Mouse (Mus musculus) G1E (cell line): Measurements from ENCODE around the gene Hspb7. TPM values are rescaled to one million over a fixed set of nuclear protein-coding genes. Genes with fewer than 3 reads are reported as not detected.

Experiments
- ATAC-seq: 2 replicates; pipeline ENCODE4 v1.8.0; 2016; ENCODE audit warnings: mild to moderate bottlenecking; ENCODE audit not compliant: insufficient number of reproducible peaks, poor library complexity, low FRiP score, severe bottlenecking; ENCODE audit errors: extremely low read depth
- DNase-seq: peaks from one replicate; pipeline ENCODE4 v3.0.0; 2012; ENCODE audit warnings: low spot score
- H3K27me3 ChIP-seq: 2 replicates; pipeline ENCODE4 v1.6.1; 2012; ENCODE audit warnings: mild to moderate bottlenecking, low read length, inconsistent platforms; ENCODE audit not compliant: insufficient read depth
- H3K36me3 ChIP-seq: replicated peaks from 2 replicates; pipeline ENCODE3; 2012; ENCODE audit warnings: mild to moderate bottlenecking, inconsistent platforms
- H3K4me1 ChIP-seq: 2 replicates; pipeline ENCODE4 v1.6.1; 2012; ENCODE audit warnings: low read depth, low read length, inconsistent platforms, mixed read lengths; ENCODE audit not compliant: insufficient read depth
- H3K4me3 ChIP-seq: 2 replicates; pipeline ENCODE4 v1.5.1; 2012; ENCODE audit warnings: low read depth, mild to moderate bottlenecking, inconsistent platforms, low read length, moderate library complexity, mixed read lengths
- H3K9me3 ChIP-seq: replicated peaks from 2 replicates; pipeline ENCODE4 v1.6.1; 2012; ENCODE audit warnings: inconsistent platforms
- CTCF ChIP-seq: IDR thresholded peaks from 2 replicates; pipeline ENCODE4 v1.5.1; 2012; ENCODE audit warnings: low read depth, low read length, inconsistent platforms, mixed read lengths
- GATA1 ChIP-seq: IDR thresholded peaks from 2 replicates; pipeline ENCODE4 v1.6.1; 2012; ENCODE audit warnings: borderline replicate concordance, low read length, inconsistent platforms, mixed read lengths
- GATA2 ChIP-seq: IDR thresholded peaks from 2 replicates; pipeline ENCODE4 v1.6.1; 2012; ENCODE audit warnings: low read depth, low read length, inconsistent platforms, borderline replicate concordance
- POLR2AphosphoS5 ChIP-seq: IDR thresholded peaks from 2 replicates; pipeline ENCODE4 v1.6.1; 2012; ENCODE audit warnings: low read depth, low read length, inconsistent platforms; ENCODE audit not compliant: insufficient replicate concordance
- TAL1 ChIP-seq: conservative IDR thresholded peaks from 2 replicates; pipeline ENCODE4 v1.6.1; 2012; ENCODE audit warnings: low read depth, low read length, inconsistent platforms, mixed read lengths
- polyA plus RNA-seq: library from polyadenylated mRNA; stranded (reverse); fragments of >175 nt; gene quantifications from 2 replicates; pipeline ENCODE4 v1.2.3, GENCODE M21; 2012
- total RNA-seq, 2 experiments: library from RNA; stranded (forward) in 1 of 2; stranded (reverse) in 1 of 2; fragments of 200-1000 nt in 1 of 2; fragments of >200 nt in 1 of 2; fragmentation: Nextera tagmentation in 1 of 2; gene quantifications; 2 replicates each; pipeline ENCODE4 v1.2.3; 2014 to 2017

The Hspb7 gene
- total and polyA plus RNA-seq, 3 experiments = not detected

DNA sequence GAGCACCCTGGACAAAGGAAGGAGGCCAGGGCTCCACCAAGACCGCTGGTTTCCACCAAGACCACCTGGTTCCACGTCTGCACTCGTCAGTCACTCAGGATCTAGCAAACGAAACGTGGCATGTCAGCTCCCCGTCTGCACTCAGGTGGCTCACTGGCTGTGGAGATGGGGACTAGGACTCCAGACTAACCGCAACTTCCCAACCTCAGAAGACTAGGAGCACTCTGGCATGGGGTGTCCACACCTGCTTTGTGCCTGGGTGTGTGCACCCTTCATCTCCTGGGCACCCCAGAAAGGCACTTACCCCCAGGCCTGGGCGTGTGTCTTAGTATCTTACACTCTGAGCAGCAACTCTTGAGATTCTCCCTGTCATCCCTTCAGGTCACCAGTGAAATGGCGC lies 39.2 kb downstream of the Hspb7 start:
- peaks cover 6% of the 10 kb centered on the region for H3K9me3 ChIP-seq
- no peak overlapping the region for H3K4me3 ChIP-seq
- ATAC-seq (no peak), DNase-seq (no peak)
- peaks cover 12% of the 10 kb centered on the region for H3K4me1 ChIP-seq
- H3K27me3 ChIP-seq = no peaks in the 10 kb centered on the region
- peaks cover 93% of the 10 kb centered on the region for H3K36me3 ChIP-seq
- no peak for TF ChIP-seq GATA2
- no peak for TF ChIP-seq POLR2AphosphoS5
- TF ChIP-seq CTCF = no peak
- no peak for TF ChIP-seq GATA1
- no peak for TF ChIP-seq TAL1

DNA sequence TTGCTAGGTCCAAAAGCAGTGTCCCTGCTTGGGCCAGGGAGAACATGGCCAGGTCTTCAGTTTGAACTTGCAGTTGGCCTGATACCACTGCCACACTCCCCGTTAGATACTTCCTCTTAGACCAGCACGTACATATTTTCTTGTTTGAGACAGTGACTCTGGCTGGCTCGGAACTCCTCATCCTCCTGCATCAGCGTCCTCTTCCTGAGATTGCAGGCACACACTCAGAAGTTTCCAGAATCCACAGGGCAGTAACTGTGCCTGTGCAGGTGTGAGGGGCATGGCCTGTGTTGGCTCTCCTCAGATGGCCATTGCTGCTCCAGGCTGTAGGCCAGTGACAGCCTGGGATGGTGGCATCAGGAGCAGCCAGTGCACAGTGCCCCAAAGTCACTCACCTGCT lies 39.9 kb downstream of the Hspb7 start:
- Histone ChIP-seq H3K27me3 (no peaks in the 10 kb centered on the region), H3K36me3 (peaks cover 93% of the 10 kb centered on the region), H3K9me3 (peaks cover 10% of the 10 kb centered on the region), H3K4me3 (no peak overlapping the region), H3K4me1 (peaks cover 11% of the 10 kb centered on the region)
- DNase-seq (no peak), ATAC-seq (no peak)
- no peak for TF ChIP-seq GATA2
- no peak for TF ChIP-seq TAL1
- TF ChIP-seq POLR2AphosphoS5 = no peak
- TF ChIP-seq CTCF = no peak
- TF ChIP-seq GATA1 = no peak

- Histone ChIP-seq H3K36me3 (peaks cover 93% of the 10 kb centered on the region), H3K4me3 (no peak overlapping the region), H3K9me3 (peaks cover 12% of the 10 kb centered on the region), H3K27me3 (no peaks in the 10 kb centered on the region), H3K4me1 (peaks cover 11% of the 10 kb centered on the region)
- ATAC-seq (no peak), DNase-seq (no peak)
- TF ChIP-seq GATA1 (no peak), CTCF (no peak), GATA2 (no peak), TAL1 (no peak), POLR2AphosphoS5 (no peak)
Measured at GRCm38 (mm10) chr4:141461088-141461487, 40.5 kb downstream of the Hspb7 start.

DNA sequence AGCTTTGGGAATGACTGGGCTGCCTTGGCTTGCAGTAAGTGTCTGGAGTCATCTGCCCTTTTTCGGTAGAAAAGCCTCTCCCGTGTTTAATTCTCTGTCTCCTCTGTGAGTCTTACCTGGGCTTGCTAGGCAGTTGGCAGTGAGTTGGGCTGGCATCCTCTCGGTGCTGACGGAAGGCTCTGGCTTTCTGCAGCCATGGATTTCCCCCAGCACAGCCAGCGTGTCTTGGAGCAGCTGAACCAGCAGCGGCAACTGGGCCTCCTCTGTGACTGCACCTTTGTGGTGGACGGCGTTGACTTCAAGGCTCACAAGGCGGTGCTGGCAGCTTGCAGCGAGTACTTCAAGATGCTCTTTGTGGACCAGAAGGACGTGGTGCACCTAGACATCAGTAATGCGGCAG lies 41.0 kb downstream of the Hspb7 start:
- DNase-seq = no peak
- Histone ChIP-seq H3K36me3 (peaks cover 93% of the 10 kb centered on the region), H3K4me3 (no peak overlapping the region), H3K27me3 (no peaks in the 10 kb centered on the region), H3K4me1 (peaks cover 11% of the 10 kb centered on the region), H3K9me3 (peaks cover 12% of the 10 kb centered on the region)
- no peak for ATAC-seq
- TF ChIP-seq CTCF = no peak
- TF ChIP-seq GATA1 = no peak
- no peak for TF ChIP-seq POLR2AphosphoS5

- DNase-seq = no peak
- H3K36me3 ChIP-seq = peaks cover 99% of the 10 kb centered on the region
- no peak for TF ChIP-seq POLR2AphosphoS5
- TF ChIP-seq TAL1 = no peak
- TF ChIP-seq CTCF = no peak
- TF ChIP-seq GATA2 = no peak
- no peak for TF ChIP-seq GATA1
Measured at GRCm38 (mm10) chr4:141463472-141463871, 42.9 kb downstream of the Hspb7 start.

GRCm38 (mm10) chr4:141464722-141465121 lies 44.1 kb downstream of the Hspb7 start:
- no peaks in the 10 kb centered on the region for H3K27me3 ChIP-seq
- no peak for DNase-seq
- H3K4me3 ChIP-seq = no peak overlapping the region
- H3K4me1 ChIP-seq = peaks cover 4% of the 10 kb centered on the region; the same call in 1 of the 2 replicates
- no peak for ATAC-seq
- peaks cover 99% of the 10 kb centered on the region for H3K36me3 ChIP-seq
- TF ChIP-seq TAL1 = no peak
- no peak for TF ChIP-seq POLR2AphosphoS5
- no peak for TF ChIP-seq CTCF
- TF ChIP-seq GATA1 = no peak
- TF ChIP-seq GATA2 = no peak
- H3K9me3 ChIP-seq = peaks cover 12% of the 10 kb centered on the region

More at GRCm38 (mm10) chr4:141463472-141463871, 42.9 kb downstream of the Hspb7 start:
- no peaks in the 10 kb centered on the region for H3K27me3 ChIP-seq
- peaks cover 12% of the 10 kb centered on the region for H3K9me3 ChIP-seq
- ATAC-seq = no peak
- peaks cover 5% of the 10 kb centered on the region; the same call in 1 of the 2 replicates for H3K4me1 ChIP-seq
- H3K4me3 ChIP-seq = no peak overlapping the region
